Mouse (Mus musculus) intestine, embryonic 15.5 days (tissue): ENCODE data around the gene Zkscan14. TPM values are rescaled to one million over a fixed set of nuclear protein-coding genes. Genes with fewer than 3 reads are reported as not detected.
A peak's percentile ranks its signal among the peaks of the same experiment; 100 is the strongest.

ENCODE experiments used
- ATAC-seq: fragments of 200-750 bp; cut with Nextera tagmentation; 2 replicates; pipeline ENCODE4 v1.8.0; 2017; ENCODE audit warnings: moderate TSS enrichment, moderate library complexity
- H3K27ac ChIP-seq: fragments of 300-500 bp; sonication (generic); 2 replicates; pipeline ENCODE4 v1.5.1; 2015; ENCODE audit warnings: mild to moderate bottlenecking, inconsistent platforms
- H3K27me3 ChIP-seq: fragments of 300-500 bp; sonication (generic); replicated peaks from 2 replicates; pipeline ENCODE4 v1.6.1; 2015; ENCODE audit warnings: inconsistent platforms
- H3K36me3 ChIP-seq: fragments of 300-500 bp; sonication (generic); 2 replicates; pipeline ENCODE4 v1.6.1; 2015; ENCODE audit warnings: inconsistent platforms
- H3K4me1 ChIP-seq: fragments of 300-500 bp; sonication (generic); replicated peaks from 2 replicates; pipeline ENCODE4 v1.6.1; 2015; ENCODE audit warnings: inconsistent platforms
- H3K4me2 ChIP-seq: fragments of 300-500 bp; sonication (generic); replicated peaks from 2 replicates; pipeline ENCODE4 v1.6.1; 2015; ENCODE audit warnings: mild to moderate bottlenecking, inconsistent platforms
- H3K4me3 ChIP-seq: fragments of 300-500 bp; sonication (generic); replicated peaks from 2 replicates; pipeline ENCODE4 v1.5.1; 2015; ENCODE audit warnings: inconsistent platforms
- H3K9ac ChIP-seq: fragments of 300-500 bp; sonication (generic); 2 replicates; pipeline ENCODE4 v1.6.1; 2015; ENCODE audit warnings: inconsistent platforms
- H3K9me3 ChIP-seq: fragments of 300-500 bp; sonication (generic); 2 replicates; pipeline ENCODE4 v1.6.1; 2016; ENCODE audit warnings: inconsistent platforms
- WGBS: fragments of 180-500 bp; shearing (Covaris S2); methylation state at CpG from one replicate; pipeline ENCODE4 v1.1.7; 2015; 5-methylcytosine and 5-hydroxymethylcytosine counted together
- polyA plus RNA-seq: library from polyadenylated mRNA; unstranded; fragments of >200 nt; fragmentation: Nextera tagmentation; extraction: Ambion mirVana; gene quantifications from 2 replicates; pipeline ENCODE4 v1.2.1, GENCODE M21; 2015

Zkscan14 gene
- polyA plus RNA-seq, 1 experiment from 2014 or later, result 7.8 TPM

DNA sequence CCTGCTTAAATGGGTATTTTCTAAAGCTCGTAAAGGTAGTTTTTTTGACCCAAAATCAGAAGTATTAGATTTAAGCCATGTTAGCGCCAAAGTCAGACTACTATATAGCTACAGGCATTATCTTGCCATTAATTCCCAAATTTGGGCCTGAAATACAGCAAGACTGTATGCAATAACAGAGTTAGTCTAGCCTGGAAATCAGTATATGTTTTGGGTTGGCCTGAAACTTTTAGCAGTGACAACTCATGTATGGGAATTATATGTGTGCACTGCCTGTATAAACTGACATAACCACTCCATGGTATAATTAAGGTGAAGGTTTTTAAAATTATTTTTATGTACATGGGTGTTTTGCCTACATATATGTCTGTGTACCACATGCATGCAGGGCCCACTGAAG, 9.7 kb downstream of the Zkscan14 start, which contains the start of gene Atp5j2:
Atp5j2 (minus strand) TSS at position 101 of the 400 bp plus-strand sequence.
- Histone ChIP-seq H3K27ac (peak within 1 kb of the TSS; percentile 88), H3K4me2 (peak within 1 kb of the TSS; percentile 64), H3K9me3 (no peaks in the 10 kb centered on the region), H3K9ac (peak within 1 kb of the TSS; percentile 89), H3K4me3 (peak within 1 kb of the TSS; percentile 76), H3K27me3 (no peaks in the 10 kb centered on the region), H3K4me1 (peaks cover 9% of the 10 kb centered on the region), H3K36me3 (peaks cover 8% of the 10 kb centered on the region; the same call in 1 of the 2 replicates)
- no peak for ATAC-seq
- 90% methylated on average over 2 of the region's 2 CpGs for WGBS

- Histone ChIP-seq H3K4me1 (peaks cover 9% of the 10 kb centered on the region), H3K4me2 (peak overlapping the region; percentile 64), H3K27ac (peak overlapping the region; percentile 88), H3K36me3 (peaks cover 9% of the 10 kb centered on the region; the same call in 1 of the 2 replicates), H3K4me3 (peak overlapping the region; percentile 76), H3K9me3 (no peaks in the 10 kb centered on the region), H3K9ac (peak overlapping the region; percentile 89), H3K27me3 (no peaks in the 10 kb centered on the region)
- under 1% methylated on average over 41 of the region's 41 CpGs for WGBS
- ATAC-seq, result peak; percentile 93
Observed at GRCm38 (mm10) chr5:145190875-145191798, 10.5 kb downstream of the Zkscan14 start.

GRCm38 (mm10) chr5:145190373-145190772, 11.3 kb downstream of the Zkscan14 start:
- no peak overlapping the region for H3K27ac ChIP-seq
- WGBS, result 40% methylated on average over 5 of the region's 5 CpGs
- ATAC-seq, result no peak; the same call in 1 of the 2 replicates

GRCm38 (mm10) chr5:145189416-145189815, 12.3 kb downstream of the Zkscan14 start:
- H3K9ac ChIP-seq, result no peak overlapping the region
- peaks cover 21% of the 10 kb centered on the region for H3K36me3 ChIP-seq
- H3K9me3 ChIP-seq, result no peaks in the 10 kb centered on the region
- 84% methylated on average over 6 of the region's 6 CpGs for WGBS
- H3K4me3 ChIP-seq, result no peak overlapping the region
- no peak overlapping the region for H3K27ac ChIP-seq
- H3K4me1 ChIP-seq, result peaks cover 9% of the 10 kb centered on the region
- ATAC-seq, result no peak
- no peak overlapping the region for H3K4me2 ChIP-seq
- no peaks in the 10 kb centered on the region for H3K27me3 ChIP-seq

More at GRCm38 (mm10) chr5:145190373-145190772, 11.3 kb downstream of the Zkscan14 start:
- Histone ChIP-seq H3K9me3 (no peaks in the 10 kb centered on the region), H3K36me3 (peaks cover 14% of the 10 kb centered on the region; the same call in 1 of the 2 replicates), H3K4me2 (peak overlapping the region; percentile 64), H3K9ac (peak overlapping the region; percentile 89), H3K4me3 (peak overlapping the region; percentile 76), H3K4me1 (peaks cover 9% of the 10 kb centered on the region), H3K27me3 (no peaks in the 10 kb centered on the region)

- peaks cover 5% of the 10 kb centered on the region for H3K4me1 ChIP-seq
- H3K27me3 ChIP-seq, result no peaks in the 10 kb centered on the region
- WGBS, result 85% methylated on average over 2 of the region's 2 CpGs
- no peak overlapping the region for H3K9ac ChIP-seq
- H3K27ac ChIP-seq, result no peak overlapping the region
- H3K9me3 ChIP-seq, result no peaks in the 10 kb centered on the region
- no peak for ATAC-seq
- H3K4me2 ChIP-seq, result no peak overlapping the region
- H3K4me3 ChIP-seq, result no peak overlapping the region
- H3K36me3 ChIP-seq, result peaks cover 54% of the 10 kb centered on the region
Observed at GRCm38 (mm10) chr5:145185244-145185643, 16.4 kb downstream of the Zkscan14 start.

DNA sequence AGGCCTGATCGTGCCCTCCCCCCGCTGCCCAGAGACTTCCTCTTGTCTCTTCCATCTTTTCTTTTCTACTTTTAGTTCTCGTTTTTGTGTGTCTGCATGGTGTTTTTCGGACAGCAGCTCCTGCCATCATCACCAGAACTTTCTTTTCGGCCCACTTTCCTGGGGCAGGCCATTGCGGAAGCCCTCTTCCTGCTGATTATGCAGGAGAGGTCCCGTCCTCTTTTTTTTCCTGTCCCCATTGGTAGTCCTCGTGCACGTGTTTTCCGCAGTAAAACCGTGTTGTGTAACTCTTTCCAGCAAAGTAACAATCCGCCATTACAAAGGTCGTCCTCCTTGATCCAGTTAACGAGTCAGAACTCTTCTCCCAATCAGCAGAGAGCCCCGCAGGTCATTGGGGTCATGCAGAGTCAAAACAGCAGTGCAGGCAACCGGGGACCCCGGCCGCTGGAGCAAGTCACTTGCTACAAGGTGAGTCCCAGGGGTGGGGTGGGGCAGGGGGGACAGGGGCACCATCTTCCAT, 23.1 kb downstream of the Zkscan14 start:
- Histone ChIP-seq H3K4me2 (no peak overlapping the region), H3K4me1 (no peaks in the 10 kb centered on the region), H3K36me3 (peaks cover 69% of the 10 kb centered on the region), H3K27me3 (no peaks in the 10 kb centered on the region), H3K9me3 (no peaks in the 10 kb centered on the region), H3K27ac (no peak overlapping the region), H3K4me3 (no peak overlapping the region), H3K9ac (no peak overlapping the region)
- 84% methylated on average over 18 of the region's 18 CpGs for WGBS
- ATAC-seq, result no peak

- H3K9me3 ChIP-seq, result no peaks in the 10 kb centered on the region
- H3K4me2 ChIP-seq, result peak overlapping the region; percentile 76
- H3K4me3 ChIP-seq, result peak overlapping the region; percentile 78
- no peaks in the 10 kb centered on the region for H3K27me3 ChIP-seq
- H3K27ac ChIP-seq, result peak overlapping the region; percentile 76
- WGBS, result 1% methylated on average over 26 of the region's 28 CpGs
- ATAC-seq, result peak; percentile 55
- peak overlapping the region; percentile 83 for H3K9ac ChIP-seq
- H3K36me3 ChIP-seq, result peaks cover 20% of the 10 kb centered on the region
- peaks cover 12% of the 10 kb centered on the region; the same call in 1 of the 2 replicates for H3K4me1 ChIP-seq
Observed at GRCm38 (mm10) chr5:145167306-145167661, 34.4 kb downstream of the Zkscan14 start.

GRCm38 (mm10) chr5:145166536-145167305, 34.9 kb downstream of the Zkscan14 start, which contains the start of the genes Ptcd1 and Cpsf4:
TSS of gene Ptcd1 (minus strand) at chr5:145167108.
TSS of gene Cpsf4 (plus strand) at chr5:145167213.
- Histone ChIP-seq H3K27ac (peak within 1 kb of the TSS; percentile 91), H3K9me3 (no peaks in the 10 kb centered on the region), H3K27me3 (no peaks in the 10 kb centered on the region), H3K4me1 (peaks cover 12% of the 10 kb centered on the region; the same call in 1 of the 2 replicates), H3K9ac (peak within 1 kb of the TSS; percentile 83), H3K36me3 (peaks cover 14% of the 10 kb centered on the region), H3K4me3 (peak within 1 kb of the TSS; percentile 78), H3K4me2 (peak within 1 kb of the TSS; percentile 78)
- peak; percentile 97 for ATAC-seq
- WGBS, result under 1% methylated on average over 51 of the region's 51 CpGs

GRCm38 (mm10) chr5:145165184-145165583, 36.5 kb downstream of the Zkscan14 start:
- Histone ChIP-seq H3K4me1 (peaks cover 12% of the 10 kb centered on the region; the same call in 1 of the 2 replicates), H3K36me3 (peaks cover 2% of the 10 kb centered on the region), H3K9me3 (no peaks in the 10 kb centered on the region), H3K27me3 (no peaks in the 10 kb centered on the region), H3K4me3 (no peak overlapping the region), H3K27ac (no peak overlapping the region), H3K4me2 (no peak overlapping the region), H3K9ac (no peak overlapping the region)
- 89% methylated on average over 15 of the region's 15 CpGs for WGBS
- ATAC-seq, result no peak

DNA sequence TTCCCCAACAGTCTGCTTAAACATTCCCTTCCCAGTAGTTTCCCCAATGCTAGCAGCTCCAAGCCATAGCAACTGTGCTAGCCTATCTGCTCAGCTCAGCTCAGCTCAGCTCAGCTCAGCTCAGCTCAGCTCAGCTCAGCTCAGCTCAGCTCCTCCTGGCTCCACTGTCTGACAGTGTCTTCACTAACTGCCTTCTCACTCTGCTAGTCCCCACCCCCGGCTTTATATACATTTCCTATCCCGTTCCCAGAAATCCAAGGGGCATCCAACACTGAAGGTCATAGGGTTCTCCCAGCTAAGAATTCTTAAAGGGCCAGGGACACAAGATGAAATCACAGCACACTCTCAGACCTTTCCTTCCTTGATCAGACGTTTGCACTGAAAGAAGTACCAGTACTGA, 37.0 kb downstream of the Zkscan14 start:
- WGBS, result 45% methylated on average over 3 of the region's 3 CpGs
- no peak overlapping the region for H3K4me3 ChIP-seq
- no peak for ATAC-seq
- peaks cover 12% of the 10 kb centered on the region; the same call in 1 of the 2 replicates for H3K4me1 ChIP-seq
- H3K27ac ChIP-seq, result no peak overlapping the region
- H3K4me2 ChIP-seq, result no peak overlapping the region
- no peaks in the 10 kb centered on the region for H3K9me3 ChIP-seq
- no peak overlapping the region for H3K9ac ChIP-seq
- no peaks in the 10 kb centered on the region for H3K27me3 ChIP-seq
- no peaks in the 10 kb centered on the region; the same call in none of the 2 replicates for H3K36me3 ChIP-seq

DNA sequence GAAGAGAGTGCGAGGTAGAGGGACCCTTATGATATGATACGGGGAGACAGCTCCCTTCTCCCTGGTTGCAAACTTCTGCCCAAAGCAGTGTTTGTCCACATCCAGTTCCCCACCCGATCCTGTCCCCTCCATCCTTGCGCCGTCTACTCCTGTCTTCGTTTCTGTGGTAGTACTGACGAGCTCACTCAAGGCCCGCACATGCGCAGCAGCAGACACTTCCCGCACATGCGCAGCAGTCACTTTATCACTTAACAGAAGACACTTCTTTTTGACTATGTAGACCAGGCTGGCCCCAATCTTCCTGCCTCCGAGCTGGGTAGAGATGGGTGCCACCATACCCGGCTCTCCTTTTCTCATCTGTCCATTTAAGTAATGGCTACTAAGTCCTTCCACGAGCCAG, 40.3 kb downstream of the Zkscan14 start:
- WGBS, result 91% methylated on average over 14 of the region's 14 CpGs
- ATAC-seq, result no peak
- H3K9ac ChIP-seq, result no peak overlapping the region
- H3K27ac ChIP-seq, result no peak overlapping the region
- H3K27me3 ChIP-seq, result no peaks in the 10 kb centered on the region
- H3K4me1 ChIP-seq, result 0 out of 2 replicates have a peak, but pooled peaks cover 4% of the 10 kb centered on the region
- H3K9me3 ChIP-seq, result no peaks in the 10 kb centered on the region
- no peak overlapping the region for H3K4me3 ChIP-seq
- no peak overlapping the region for H3K4me2 ChIP-seq
- peaks cover 17% of the 10 kb centered on the region for H3K36me3 ChIP-seq

GRCm38 (mm10) chr5:145152690-145153089, 49.0 kb downstream of the Zkscan14 start:
- H3K36me3 ChIP-seq, result peaks cover 48% of the 10 kb centered on the region
- 90% methylated on average over 5 of the region's 5 CpGs for WGBS
- H3K27ac ChIP-seq, result no peak overlapping the region
- no peak overlapping the region for H3K4me2 ChIP-seq
- H3K9me3 ChIP-seq, result no peaks in the 10 kb centered on the region
- no peak for ATAC-seq
- no peaks in the 10 kb centered on the region for H3K4me1 ChIP-seq
- H3K27me3 ChIP-seq, result no peaks in the 10 kb centered on the region
- H3K9ac ChIP-seq, result no peak overlapping the region
- no peak overlapping the region for H3K4me3 ChIP-seq
